Mouse (Mus musculus): ENCODE results near the gene Faap20. TPM values are rescaled to one million over a fixed set of nuclear protein-coding genes. Genes with fewer than 3 reads are reported as not detected.
A peak's percentile ranks its signal among the peaks of the same experiment; 100 is the strongest.
"Not testable (repeated sequence)": the region's sequence is repeated elsewhere in the genome, so short reads cannot be mapped to it uniquely, and the experiment has no call there.

Gene Faap20
- polyA plus RNA-seq, 1 experiment from 2014 or later, result 87.8 TPM

DNA sequence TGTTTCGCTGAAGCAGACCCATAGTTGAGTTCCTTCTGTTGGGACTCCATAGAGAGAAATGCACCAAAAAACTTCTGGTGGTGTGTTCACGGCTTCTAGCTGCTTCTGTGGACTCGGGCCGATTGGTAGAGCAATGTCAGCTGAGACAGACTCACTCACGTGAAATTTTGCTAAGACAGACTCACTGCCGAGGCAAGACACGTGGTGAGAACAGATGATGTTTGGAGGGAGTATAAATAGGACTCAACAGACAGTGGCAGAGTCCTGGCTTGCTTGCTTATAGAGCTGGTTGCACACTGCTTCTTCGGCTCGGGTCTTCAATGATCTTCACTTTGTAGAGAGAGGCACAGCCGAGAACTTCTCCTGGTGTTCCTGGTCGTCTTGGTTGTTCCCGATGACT, 6.4 kb upstream of the Faap20 start:
- H3K4me3 ChIP-seq (ENCODE audit: low read depth, low read length), result no peak overlapping the region
- ATAC-seq (replicated peaks; ENCODE audit: insufficient number of reproducible peaks, low FRiP score, low TSS enrichment, low read depth), result no peak
- no peak overlapping the region for H3K9ac ChIP-seq (replicated peaks; ENCODE audit: low read length)
- H3K36me3 ChIP-seq (replicated peaks; ENCODE audit: control insufficient read depth, insufficient read depth, low read depth, low read length), result no peaks in the 10 kb centered on the region
- DNase-seq (ENCODE audit: low spot score), result no peak
- WGBS, result 83% methylated on average over 12 of the region's 12 CpGs
- no peaks in the 10 kb centered on the region for H3K9me3 ChIP-seq (replicated peaks; ENCODE audit: control insufficient read depth, low read length)
- H3K4me2 ChIP-seq (ENCODE audit: low read depth, low read length), result no peak overlapping the region
- no peaks in the 10 kb centered on the region for H3K4me1 ChIP-seq (ENCODE audit: control insufficient read depth, insufficient read depth, low read length)
- H3K27ac ChIP-seq (replicated peaks; ENCODE audit: low read depth, low read length), result no peak overlapping the region
- no peaks in the 10 kb centered on the region for H3K27me3 ChIP-seq (ENCODE audit: control insufficient read depth, insufficient read depth, low read length)

DNA sequence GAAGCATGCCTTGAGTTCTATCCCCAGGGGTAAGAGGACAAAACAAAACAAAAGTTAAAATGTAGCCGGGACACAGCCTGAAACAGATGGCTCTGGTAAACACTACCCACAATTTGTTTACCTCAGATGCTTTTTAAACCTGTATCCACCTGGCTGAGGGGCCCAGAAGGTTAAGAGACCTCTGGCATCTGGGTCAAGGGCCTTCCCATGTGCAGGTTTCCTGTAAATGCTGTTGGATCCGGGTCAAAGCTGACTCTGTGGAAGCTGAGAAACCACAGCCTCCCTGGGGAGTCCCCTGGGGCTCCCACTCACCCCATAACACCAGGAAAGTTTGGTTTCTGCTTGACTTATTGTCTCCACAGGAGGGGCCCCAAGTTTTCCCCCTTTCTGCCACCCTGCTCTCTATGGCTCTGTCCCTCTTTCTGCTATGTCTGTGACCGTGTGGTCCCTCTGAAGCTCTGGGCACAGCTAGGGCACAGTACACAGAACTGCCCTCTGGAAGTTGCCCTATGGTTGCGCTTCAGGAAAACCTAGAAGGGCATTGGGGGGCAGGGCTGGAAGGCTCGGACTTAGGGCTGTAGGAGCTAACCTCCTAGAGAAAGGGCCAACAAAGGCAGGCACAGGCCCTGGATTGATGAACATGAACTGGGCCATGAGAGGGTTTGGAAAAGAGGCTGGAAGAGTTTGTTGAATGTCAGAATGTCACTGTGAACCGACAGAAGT, 3.7 kb upstream of the Faap20 start:
- DNase-seq (ENCODE audit: low spot score) (no peak), ATAC-seq (replicated peaks; ENCODE audit: insufficient number of reproducible peaks, low FRiP score, low TSS enrichment, low read depth) (no peak)
- Histone ChIP-seq H3K4me3 (ENCODE audit: low read depth, low read length) (no peak overlapping the region), H3K27ac (replicated peaks; ENCODE audit: low read depth, low read length) (no peak overlapping the region), H3K4me1 (ENCODE audit: control insufficient read depth, insufficient read depth, low read length) (peaks cover 3% of the 10 kb centered on the region; the same call in 1 of the 2 replicates), H3K27me3 (ENCODE audit: control insufficient read depth, insufficient read depth, low read length) (no peaks in the 10 kb centered on the region), H3K9me3 (replicated peaks; ENCODE audit: control insufficient read depth, low read length) (no peaks in the 10 kb centered on the region), H3K9ac (replicated peaks; ENCODE audit: low read length) (no peak overlapping the region), H3K4me2 (ENCODE audit: low read depth, low read length) (no peak overlapping the region), H3K36me3 (replicated peaks; ENCODE audit: control insufficient read depth, insufficient read depth, low read depth, low read length) (no peaks in the 10 kb centered on the region)
- WGBS, result 52% methylated on average over 6 of the region's 6 CpGs

GRCm38 (mm10) chr4:155246691-155247105, 2.9 kb upstream of the Faap20 start:
- peaks cover 3% of the 10 kb centered on the region; the same call in 1 of the 2 replicates for H3K4me1 ChIP-seq (ENCODE audit: control insufficient read depth, insufficient read depth, low read length)
- H3K27me3 ChIP-seq (ENCODE audit: control insufficient read depth, insufficient read depth, low read length), result no peaks in the 10 kb centered on the region
- no peak overlapping the region for H3K4me2 ChIP-seq (ENCODE audit: low read depth, low read length)
- WGBS, result 89% methylated on average over 12 of the region's 12 CpGs
- H3K4me3 ChIP-seq (ENCODE audit: low read depth, low read length), result no peak overlapping the region
- no peak overlapping the region for H3K9ac ChIP-seq (replicated peaks; ENCODE audit: low read length)
- H3K27ac ChIP-seq (replicated peaks; ENCODE audit: low read depth, low read length), result no peak overlapping the region
- DNase-seq (ENCODE audit: low spot score) (no peak), ATAC-seq (replicated peaks; ENCODE audit: insufficient number of reproducible peaks, low FRiP score, low TSS enrichment, low read depth) (no peak)
- no peaks in the 10 kb centered on the region for H3K9me3 ChIP-seq (replicated peaks; ENCODE audit: control insufficient read depth, low read length)
- H3K36me3 ChIP-seq (replicated peaks; ENCODE audit: control insufficient read depth, insufficient read depth, low read depth, low read length), result no peaks in the 10 kb centered on the region

GRCm38 (mm10) chr4:155248054-155248453, 1.5 kb upstream of the Faap20 start:
- H3K4me2 ChIP-seq (ENCODE audit: low read depth, low read length); DNase-seq (ENCODE audit: low spot score); H3K9ac ChIP-seq (replicated peaks; ENCODE audit: low read length); H3K4me3 ChIP-seq (ENCODE audit: low read depth, low read length); H3K27me3 ChIP-seq (ENCODE audit: control insufficient read depth, insufficient read depth, low read length); H3K27ac ChIP-seq (replicated peaks; ENCODE audit: low read depth, low read length); H3K36me3 ChIP-seq (replicated peaks; ENCODE audit: control insufficient read depth, insufficient read depth, low read depth, low read length); H3K4me1 ChIP-seq (ENCODE audit: control insufficient read depth, insufficient read depth, low read length); ATAC-seq (replicated peaks; ENCODE audit: insufficient number of reproducible peaks, low FRiP score, low TSS enrichment, low read depth); H3K9me3 ChIP-seq (replicated peaks; ENCODE audit: control insufficient read depth, low read length): not testable (repeated sequence)
- 89% methylated on average over 3 of the region's 3 CpGs for WGBS

DNA sequence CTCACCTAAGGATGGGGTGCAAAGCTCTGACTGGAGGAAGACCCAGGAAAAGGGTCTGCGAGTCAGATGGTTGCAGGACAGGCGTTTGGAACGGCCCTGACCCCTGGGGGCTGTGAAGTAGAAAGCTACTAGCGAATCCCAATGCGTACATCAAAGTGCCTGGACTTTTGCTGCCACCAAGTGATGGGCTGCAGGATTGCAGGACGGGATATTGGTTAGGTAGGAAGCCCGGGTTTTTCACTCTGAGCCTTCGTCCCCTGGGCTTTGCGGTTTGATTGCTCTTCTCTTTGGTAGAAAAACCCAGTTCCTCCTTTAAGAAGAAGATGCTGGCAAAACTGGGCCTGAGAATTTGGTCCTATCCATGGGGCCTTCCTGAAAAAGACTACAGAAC, 350 bp upstream of the Faap20 start:
- H3K36me3 ChIP-seq (replicated peaks; ENCODE audit: control insufficient read depth, insufficient read depth, low read depth, low read length), result no peaks in the 10 kb centered on the region; the same call in 1 of the 2 replicates
- peak; percentile 99 for DNase-seq (ENCODE audit: low spot score)
- peak overlapping the region; percentile 93 for H3K4me2 ChIP-seq (ENCODE audit: low read depth, low read length)
- H3K27me3 ChIP-seq (ENCODE audit: control insufficient read depth, insufficient read depth, low read length), result no peaks in the 10 kb centered on the region
- WGBS, result 1% methylated on average over 9 of the region's 9 CpGs
- peak overlapping the region; percentile 91 for H3K9ac ChIP-seq (replicated peaks; ENCODE audit: low read length)
- peak overlapping the region; percentile 65 for H3K4me3 ChIP-seq (ENCODE audit: low read depth, low read length)
- ATAC-seq (replicated peaks; ENCODE audit: insufficient number of reproducible peaks, low FRiP score, low TSS enrichment, low read depth), result peak; percentile 77
- peak overlapping the region; percentile 90 for H3K27ac ChIP-seq (replicated peaks; ENCODE audit: low read depth, low read length)
- peaks cover 3% of the 10 kb centered on the region; the same call in 1 of the 2 replicates for H3K4me1 ChIP-seq (ENCODE audit: control insufficient read depth, insufficient read depth, low read length)
- H3K9me3 ChIP-seq (replicated peaks; ENCODE audit: control insufficient read depth, low read length), result no peaks in the 10 kb centered on the region

- Histone ChIP-seq H3K4me3 (ENCODE audit: low read depth, low read length) (peak overlapping the region; percentile 65), H3K9ac (replicated peaks; ENCODE audit: low read length) (peak overlapping the region; percentile 91), H3K27ac (replicated peaks; ENCODE audit: low read depth, low read length) (peak overlapping the region; percentile 90), H3K4me2 (ENCODE audit: low read depth, low read length) (peak overlapping the region; percentile 93), H3K9me3 (replicated peaks; ENCODE audit: control insufficient read depth, low read length) (no peaks in the 10 kb centered on the region), H3K27me3 (ENCODE audit: control insufficient read depth, insufficient read depth, low read length) (no peaks in the 10 kb centered on the region), H3K4me1 (ENCODE audit: control insufficient read depth, insufficient read depth, low read length) (peaks cover 3% of the 10 kb centered on the region; the same call in 1 of the 2 replicates), H3K36me3 (replicated peaks; ENCODE audit: control insufficient read depth, insufficient read depth, low read depth, low read length) (no peaks in the 10 kb centered on the region; the same call in 1 of the 2 replicates)
- DNase-seq (ENCODE audit: low spot score), result no peak
- WGBS, result 11% methylated on average over 23 of the region's 23 CpGs
- ATAC-seq (replicated peaks; ENCODE audit: insufficient number of reproducible peaks, low FRiP score, low TSS enrichment, low read depth), result no peak
Observed at GRCm38 (mm10) chr4:155250361-155251117, 937 bp downstream of the Faap20 start.

DNA sequence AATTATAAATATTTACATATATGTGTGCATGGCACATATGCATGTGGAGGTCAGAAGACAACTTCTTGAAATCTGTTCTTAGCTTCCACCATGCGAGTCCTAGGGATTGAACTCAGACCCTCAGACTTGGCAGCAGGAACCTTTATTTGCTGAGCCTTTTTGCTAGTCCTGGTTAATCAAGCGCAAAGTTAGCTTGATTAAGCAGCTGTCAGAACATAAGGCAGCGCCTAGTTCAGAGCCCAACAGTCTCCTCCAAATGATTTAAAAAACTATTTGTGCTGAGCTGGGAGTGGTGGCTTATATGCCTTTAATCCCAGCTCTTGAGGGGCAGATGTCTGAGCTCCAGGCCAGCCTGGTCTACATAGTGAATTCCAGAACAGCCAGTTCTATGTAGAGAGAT, 1.5 kb downstream of the Faap20 start:
- Histone ChIP-seq H3K4me3 (ENCODE audit: low read depth, low read length) (peak overlapping the region; percentile 65; the same call in 1 of the 2 replicates), H3K27ac (replicated peaks; ENCODE audit: low read depth, low read length) (no peak overlapping the region), H3K27me3 (ENCODE audit: control insufficient read depth, insufficient read depth, low read length) (no peaks in the 10 kb centered on the region), H3K36me3 (replicated peaks; ENCODE audit: control insufficient read depth, insufficient read depth, low read depth, low read length) (no peaks in the 10 kb centered on the region; the same call in 1 of the 2 replicates), H3K4me2 (ENCODE audit: low read depth, low read length) (peak overlapping the region; percentile 93), H3K9me3 (replicated peaks; ENCODE audit: control insufficient read depth, low read length) (no peaks in the 10 kb centered on the region), H3K9ac (replicated peaks; ENCODE audit: low read length) (no peak overlapping the region), H3K4me1 (ENCODE audit: control insufficient read depth, insufficient read depth, low read length) (peaks cover 3% of the 10 kb centered on the region; the same call in 1 of the 2 replicates)
- WGBS, result 79% methylated on average over 3 of the region's 3 CpGs
- DNase-seq (ENCODE audit: low spot score) (no peak), ATAC-seq (replicated peaks; ENCODE audit: insufficient number of reproducible peaks, low FRiP score, low TSS enrichment, low read depth) (no peak)

- Histone ChIP-seq H3K4me1 (ENCODE audit: control insufficient read depth, insufficient read depth, low read length) (peaks cover 3% of the 10 kb centered on the region; the same call in 1 of the 2 replicates), H3K27ac (replicated peaks; ENCODE audit: low read depth, low read length) (no peak overlapping the region), H3K9me3 (replicated peaks; ENCODE audit: control insufficient read depth, low read length) (no peaks in the 10 kb centered on the region), H3K27me3 (ENCODE audit: control insufficient read depth, insufficient read depth, low read length) (no peaks in the 10 kb centered on the region), H3K36me3 (replicated peaks; ENCODE audit: control insufficient read depth, insufficient read depth, low read depth, low read length) (no peaks in the 10 kb centered on the region; the same call in 1 of the 2 replicates), H3K9ac (replicated peaks; ENCODE audit: low read length) (no peak overlapping the region), H3K4me2 (ENCODE audit: low read depth, low read length) (no peak overlapping the region), H3K4me3 (ENCODE audit: low read depth, low read length) (no peak overlapping the region)
- ATAC-seq (replicated peaks; ENCODE audit: insufficient number of reproducible peaks, low FRiP score, low TSS enrichment, low read depth), result no peak
- no peak for DNase-seq (ENCODE audit: low spot score)
- 93% methylated on average over 6 of the region's 6 CpGs for WGBS
Observed at GRCm38 (mm10) chr4:155252253-155252652, 2.7 kb downstream of the Faap20 start.
